In genomic region chr4:149756546-149756945, GRCm38 (mm10) we compare ENCODE assay signal across 4 mouse cellular contexts. TPM values are rescaled to one million over a fixed set of nuclear protein-coding genes. Genes with fewer than 3 reads are reported as not detected.
A peak's percentile ranks its signal among the peaks of the same experiment; 100 is the strongest.
DNase-seq lines count a peak whose midpoint lies in the region; TF ChIP-seq lines count a peak whose summit lies in the region.
"Not testable (repeated sequence)": the region's sequence is repeated elsewhere in the genome, so short reads cannot be mapped to it uniquely, and the experiment has no call there.

No protein-coding gene starts in this region.

- in situ Hi-C loops in CH12.LX (cut with MboI; ENCODE audit: low pct_ligation_motif_present, low pct_unique_long_range_greater_than_20kb, low sequenced_read_pairs) = not testable (repeated sequence)

- TF ChIP-seq CTCF in CH12.LX (conservative IDR thresholded peaks at IDR 0.05 in 1 of 2, IDR thresholded peaks at IDR 0.05 in 1 of 2; ENCODE audit: low read depth in 2 of 2, low read length in 2 of 2) = not testable (repeated sequence)

- H3K27me3 ChIP-seq in CH12.LX (replicated peaks); splenic B cell, adult 2 months (ENCODE audit: control insufficient read depth, insufficient read depth, low read length, poor library complexity, severe bottlenecking): not testable (repeated sequence)

- H3K36me3 ChIP-seq in CH12.LX (replicated peaks in 1 of 2; ENCODE audit: control insufficient read depth in 1 of 2, insufficient read depth in 1 of 2, low read length in 1 of 2) = peaks cover 46 to 90% of the 10 kb centered on the region in 2 experiments
- H3K36me3 ChIP-seq in splenic B cell, adult 2 months (ENCODE audit: control insufficient read depth, insufficient read depth, low read length, poor library complexity, severe bottlenecking) = not testable (repeated sequence)

- not testable (repeated sequence) for H3K9me3 ChIP-seq in CH12.LX (replicated peaks; ENCODE audit: low read length)

- H3K27ac ChIP-seq in CH12.LX (ENCODE audit: insufficient read depth, low read depth) = not testable (repeated sequence)

- H3K4me3 ChIP-seq in CH12.LX (replicated peaks in 1 of 3; ENCODE audit: low read depth in 2 of 3, low read length in 2 of 3, poor library complexity in 1 of 3) = not testable (repeated sequence)

- TF ChIP-seq RAD21 in CH12.LX (IDR thresholded peaks at IDR 0.05; ENCODE audit: low read depth, low read length) = not testable (repeated sequence)

- 0 out of 2 replicates have a peak, but pooled peaks have one; percentile 35 for TF ChIP-seq EP300 in CH12.LX (IDR thresholded peaks at IDR 0.05; ENCODE audit: low read length)

- DNase-seq in A20 (ENCODE audit: low read depth, low spot score) = peak; percentile 37
- not testable (repeated sequence) for DNase-seq in CH12.LX (ENCODE audit: extremely low read depth)
- peak; percentile 41 for DNase-seq in heart, adult 11 months
- DNase-seq in splenic B cell, adult 2 months (ENCODE audit: low read depth, low spot score) = peak; percentile 40

- not testable (repeated sequence) for H3K4me1 ChIP-seq in CH12.LX (ENCODE audit: control insufficient read depth in 1 of 2, insufficient read depth in 2 of 2)

- not testable (repeated sequence) for H3K79me2 ChIP-seq in CH12.LX (replicated peaks; ENCODE audit: control insufficient read depth, extremely low read depth, insufficient read depth, poor library complexity, severe bottlenecking)

- not testable (repeated sequence) for TF ChIP-seq POLR2A in CH12.LX (IDR thresholded peaks at IDR 0.05; ENCODE audit: low read depth, low read length)

- not testable (repeated sequence) for H3K9ac ChIP-seq in CH12.LX (ENCODE audit: insufficient read depth, low read depth)

- not testable (repeated sequence) for H3K4me2 ChIP-seq in CH12.LX (ENCODE audit: insufficient read depth, low read depth, poor library complexity, severe bottlenecking)

- dilution Hi-C loops in CH12.LX (cut with MboI; ENCODE audit: extremely low pct_ligation_motif_present, extremely low pct_unique_long_range_greater_than_20kb, low sequenced_read_pairs) = not testable (repeated sequence)

TF ChIP-seq in CH12.LX, 34 proteins besides CTCF, POLR2A, EP300 and RAD21:
- peak; percentile 54 for TF ChIP-seq BHLHE40 (IDR thresholded peaks at IDR 0.05; ENCODE audit: low read depth, low read length)
- 0 out of 2 replicates have a peak, but pooled peaks have one; percentile 42 for TF ChIP-seq MYC (IDR thresholded peaks at IDR 0.05; ENCODE audit: low read depth, low read length)
- peak; percentile 68 for TF ChIP-seq IRF4 (IDR thresholded peaks at IDR 0.05; ENCODE audit: low read depth, low read length)

RNA-seq across cellular contexts. Expression of gene Slc25a33, which starts 17.5 kb away (rescaled TPM):
- 24.4 and 25.3 TPM in 2 replicates for total RNA-seq in CH12.LX (2012; rRNA removed)
- 32.3 and 35.5 TPM in 2 replicates for total RNA-seq in CH12.LX (2014; rRNA removed)
- 32.4 and 33.3 TPM in 2 replicates for polyA plus RNA-seq in CH12.LX (2012; ENCODE audit: insufficient read length, low read depth)

RNA-seq across cellular contexts. Expression of gene Tmem201, which starts 18.7 kb away (rescaled TPM):
- total RNA-seq in CH12.LX (2012; rRNA removed) = 16.2 and 18.0 TPM in 2 replicates
- 6.4 and 6.5 TPM in 2 replicates for total RNA-seq in CH12.LX (2014; rRNA removed)
- polyA plus RNA-seq in CH12.LX (2012; ENCODE audit: insufficient read length, low read depth) = 23.7 and 29.2 TPM in 2 replicates

RNA-seq across cellular contexts. Expression of gene Pik3cd, which starts 54.2 kb away (rescaled TPM):
- total RNA-seq in CH12.LX (2012; rRNA removed) = 84.0 and 95.0 TPM in 2 replicates
- total RNA-seq in CH12.LX (2014; rRNA removed) = 57.0 and 60.3 TPM in 2 replicates
- polyA plus RNA-seq in CH12.LX (2012; ENCODE audit: insufficient read length, low read depth) = 62.4 and 72.1 TPM in 2 replicates
